Mouse (Mus musculus) cerebellum, adult 2 months (tissue): ENCODE results near the gene Lcn5.

Experiments used
- CTCF ChIP-seq: fragments of 200-500 bp; IDR thresholded peaks from 2 replicates; pipeline ENCODE4 v1.5.1; 2011; ENCODE audit warnings: low read depth, mild to moderate bottlenecking, control low read depth, low read length, moderate library complexity, borderline replicate concordance; ENCODE audit not compliant: insufficient read depth
- POLR2A ChIP-seq: fragments of 200-500 bp; IDR thresholded peaks from 2 replicates; pipeline ENCODE4 v1.6.1; 2011; ENCODE audit warnings: low read length, control low read depth, borderline replicate concordance; ENCODE audit not compliant: insufficient read depth

DNA sequence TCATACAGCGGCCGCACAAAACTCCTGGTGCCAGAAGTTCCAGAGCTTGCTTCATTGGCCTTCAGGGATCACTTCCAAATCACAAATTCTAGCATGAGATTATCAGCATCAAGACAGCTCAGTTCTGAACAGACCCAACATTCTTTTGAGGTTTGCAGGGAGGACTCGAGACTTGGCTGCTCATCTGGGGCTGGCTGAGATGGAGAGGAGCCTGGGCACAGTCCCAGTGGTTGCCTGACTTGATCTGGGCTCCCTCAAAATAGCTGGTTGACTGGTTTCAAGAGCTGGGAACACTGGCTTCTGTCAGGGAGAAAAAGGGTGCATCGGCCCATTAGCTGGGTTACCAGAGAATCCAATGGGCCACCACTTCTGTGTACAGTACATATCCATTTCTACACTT lies 1.1 kb upstream of the Lcn5 start:
- TF ChIP-seq CTCF (no peak), POLR2A (no peak)
